Mouse (Mus musculus) kidney, embryonic 14.5 days (tissue): Measurements from ENCODE around the gene Kif13a. TPM values are rescaled to one million over a fixed set of nuclear protein-coding genes. Genes with fewer than 3 reads are reported as not detected.

Experiments used
- ATAC-seq: fragments of 200-750 bp; cut with Nextera tagmentation; 2 replicates; pipeline ENCODE4 v1.8.0; 2017; ENCODE audit warnings: moderate number of reproducible peaks, mild to moderate bottlenecking, moderate TSS enrichment, moderate library complexity; ENCODE audit not compliant: low FRiP score, low TSS enrichment
- H3K27ac ChIP-seq: fragments of 300-500 bp; sonication (generic); 2 replicates; pipeline ENCODE4 v1.5.1; 2014; ENCODE audit warnings: low read depth, mild to moderate bottlenecking, low read length, moderate library complexity, mixed read lengths
- H3K27me3 ChIP-seq: fragments of 300-500 bp; sonication (generic); 2 replicates; pipeline ENCODE4 v1.6.1; 2014; ENCODE audit warnings: mild to moderate bottlenecking, low read length; ENCODE audit not compliant: control insufficient read depth, insufficient read depth
- H3K36me3 ChIP-seq: fragments of 300-500 bp; sonication (generic); 2 replicates; pipeline ENCODE4 v1.6.1; 2014; ENCODE audit warnings: low read length, mixed read lengths; ENCODE audit not compliant: control insufficient read depth, insufficient read depth
- H3K4me1 ChIP-seq: fragments of 300-500 bp; sonication (generic); 2 replicates; pipeline ENCODE4 v1.6.1; 2014; ENCODE audit warnings: low read length, mixed read lengths; ENCODE audit not compliant: control insufficient read depth, insufficient read depth
- H3K4me2 ChIP-seq: fragments of 300-500 bp; sonication (generic); replicated peaks from 2 replicates; pipeline ENCODE4 v1.6.1; 2014; ENCODE audit warnings: low read depth, mild to moderate bottlenecking, low read length
- H3K4me3 ChIP-seq: fragments of 300-500 bp; sonication (generic); 2 replicates; pipeline ENCODE4 v1.5.1; 2014; ENCODE audit warnings: mild to moderate bottlenecking, low read length
- H3K9ac ChIP-seq: fragments of 300-500 bp; sonication (generic); 2 replicates; pipeline ENCODE4 v1.6.1; 2014; ENCODE audit warnings: low read depth, mild to moderate bottlenecking, low read length, moderate library complexity
- H3K9me3 ChIP-seq: fragments of 300-500 bp; sonication (generic); 2 replicates; pipeline ENCODE4 v1.6.1; 2016; ENCODE audit warnings: low read length; ENCODE audit not compliant: control insufficient read depth
- WGBS: fragments of 180-500 bp; shearing (Covaris S2); extraction: QIAGEN DNeasy Blood & Tissue Kit; methylation state at CpG from one replicate; pipeline ENCODE4 v1.1.7; 2014; 5-methylcytosine and 5-hydroxymethylcytosine counted together
- polyA plus RNA-seq: library from polyadenylated mRNA; unstranded; fragments of >200 nt; fragmentation: Nextera tagmentation; extraction: Ambion mirVana; gene quantifications from 2 replicates; pipeline ENCODE4 v1.2.1, GENCODE M21; 2014

Kif13a gene
- polyA plus RNA-seq, 1 experiment from 2014 or later, result 18.2 TPM

GRCm38 (mm10) chr13:46843646-46844045 is 86.0 kb downstream of the Kif13a start:
- 82% methylated on average over 3 of the region's 3 CpGs for WGBS
- Histone ChIP-seq H3K4me3 (no peak overlapping the region), H3K27me3 (no peaks in the 10 kb centered on the region), H3K4me1 (no peaks in the 10 kb centered on the region), H3K27ac (no peak overlapping the region), H3K36me3 (no peaks in the 10 kb centered on the region; the same call in 1 of the 2 replicates), H3K9ac (no peak overlapping the region), H3K9me3 (no peaks in the 10 kb centered on the region), H3K4me2 (no peak overlapping the region)
- ATAC-seq, result no peak

GRCm38 (mm10) chr13:46842185-46842584 is 87.5 kb downstream of the Kif13a start:
- H3K4me1 ChIP-seq, result no peaks in the 10 kb centered on the region
- no peak overlapping the region for H3K4me3 ChIP-seq
- H3K27ac ChIP-seq, result no peak overlapping the region
- H3K36me3 ChIP-seq, result no peaks in the 10 kb centered on the region; the same call in 1 of the 2 replicates
- WGBS, result 83% methylated on average over 8 of the region's 8 CpGs
- H3K4me2 ChIP-seq, result no peak overlapping the region
- H3K9ac ChIP-seq, result no peak overlapping the region
- H3K27me3 ChIP-seq, result no peaks in the 10 kb centered on the region
- ATAC-seq, result no peak
- H3K9me3 ChIP-seq, result no peaks in the 10 kb centered on the region

GRCm38 (mm10) chr13:46841668-46842067 is 88.0 kb downstream of the Kif13a start:
- no peaks in the 10 kb centered on the region for H3K4me1 ChIP-seq
- no peak overlapping the region for H3K4me3 ChIP-seq
- 89% methylated on average over 3 of the region's 3 CpGs for WGBS
- no peak for ATAC-seq
- no peaks in the 10 kb centered on the region; the same call in 1 of the 2 replicates for H3K36me3 ChIP-seq
- H3K9me3 ChIP-seq, result no peaks in the 10 kb centered on the region
- H3K27me3 ChIP-seq, result no peaks in the 10 kb centered on the region
- H3K27ac ChIP-seq, result no peak overlapping the region
- H3K9ac ChIP-seq, result no peak overlapping the region
- H3K4me2 ChIP-seq, result no peak overlapping the region

GRCm38 (mm10) chr13:46840676-46841075 is 89.0 kb downstream of the Kif13a start:
- H3K4me3 ChIP-seq, result no peak overlapping the region
- H3K4me2 ChIP-seq, result no peak overlapping the region
- no peak overlapping the region for H3K9ac ChIP-seq
- H3K27me3 ChIP-seq, result no peaks in the 10 kb centered on the region
- no peak for ATAC-seq
- no peaks in the 10 kb centered on the region; the same call in 1 of the 2 replicates for H3K36me3 ChIP-seq
- no peak overlapping the region for H3K27ac ChIP-seq
- no peaks in the 10 kb centered on the region for H3K9me3 ChIP-seq
- 68% methylated on average over 13 of the region's 13 CpGs for WGBS
- H3K4me1 ChIP-seq, result no peaks in the 10 kb centered on the region

GRCm38 (mm10) chr13:46839236-46839635 is 90.4 kb downstream of the Kif13a start:
- Histone ChIP-seq H3K4me1 (no peaks in the 10 kb centered on the region), H3K4me2 (no peak overlapping the region), H3K36me3 (no peaks in the 10 kb centered on the region; the same call in 1 of the 2 replicates), H3K9ac (no peak overlapping the region), H3K9me3 (no peaks in the 10 kb centered on the region), H3K27me3 (no peaks in the 10 kb centered on the region), H3K4me3 (no peak overlapping the region), H3K27ac (no peak overlapping the region)
- ATAC-seq, result no peak
- WGBS, result 93% methylated on average over 3 of the region's 3 CpGs

GRCm38 (mm10) chr13:46838551-46838950 is 91.1 kb downstream of the Kif13a start:
- Histone ChIP-seq H3K27me3 (no peaks in the 10 kb centered on the region), H3K36me3 (no peaks in the 10 kb centered on the region; the same call in 1 of the 2 replicates), H3K9me3 (no peaks in the 10 kb centered on the region), H3K4me3 (no peak overlapping the region), H3K4me2 (no peak overlapping the region), H3K27ac (no peak overlapping the region), H3K9ac (no peak overlapping the region), H3K4me1 (no peaks in the 10 kb centered on the region)
- WGBS, result 65% methylated on average over 2 of the region's 2 CpGs
- no peak for ATAC-seq

GRCm38 (mm10) chr13:46835351-46835750 is 94.3 kb downstream of the Kif13a start:
- WGBS, result 95% methylated on average over 11 of the region's 11 CpGs
- Histone ChIP-seq H3K27ac (no peak overlapping the region), H3K9ac (no peak overlapping the region), H3K36me3 (peaks cover 4% of the 10 kb centered on the region; the same call in 1 of the 2 replicates), H3K9me3 (peaks cover 12% of the 10 kb centered on the region), H3K4me2 (no peak overlapping the region), H3K27me3 (no peaks in the 10 kb centered on the region), H3K4me1 (no peaks in the 10 kb centered on the region), H3K4me3 (no peak overlapping the region)
- no peak for ATAC-seq

- Histone ChIP-seq H3K36me3 (peaks cover 4% of the 10 kb centered on the region; the same call in 1 of the 2 replicates), H3K4me1 (no peaks in the 10 kb centered on the region), H3K4me3 (no peak overlapping the region), H3K27ac (no peak overlapping the region), H3K9me3 (peaks cover 15% of the 10 kb centered on the region), H3K9ac (no peak overlapping the region), H3K4me2 (no peak overlapping the region), H3K27me3 (no peaks in the 10 kb centered on the region)
- no peak for ATAC-seq
- 95% methylated on average over 10 of the region's 10 CpGs for WGBS
Observed at GRCm38 (mm10) chr13:46834805-46835204, 94.9 kb downstream of the Kif13a start.

GRCm38 (mm10) chr13:46833586-46833985 is 96.1 kb downstream of the Kif13a start:
- Histone ChIP-seq H3K9me3 (peaks cover 16% of the 10 kb centered on the region), H3K27ac (no peak overlapping the region), H3K4me1 (no peaks in the 10 kb centered on the region), H3K4me3 (no peak overlapping the region), H3K36me3 (peaks cover 4% of the 10 kb centered on the region; the same call in 1 of the 2 replicates), H3K9ac (no peak overlapping the region), H3K4me2 (no peak overlapping the region), H3K27me3 (no peaks in the 10 kb centered on the region)
- ATAC-seq, result no peak
- WGBS, result 89% methylated on average over 5 of the region's 5 CpGs
